Mouse (Mus musculus) olfactory bulb, adult 2 months (tissue): ENCODE data around the gene Zfp961.

Experiments used
- CTCF ChIP-seq: fragments of 200-500 bp; IDR thresholded peaks from 2 replicates; pipeline ENCODE4 v1.5.1; 2012; ENCODE audit warnings: low read depth, mild to moderate bottlenecking, low read length, moderate library complexity; ENCODE audit not compliant: insufficient read depth
- POLR2A ChIP-seq: fragments of 200-500 bp; IDR thresholded peaks from 2 replicates; pipeline ENCODE4 v1.6.1; 2012; ENCODE audit warnings: mild to moderate bottlenecking, low read depth, low read length, moderate library complexity; ENCODE audit not compliant: insufficient read depth

DNA sequence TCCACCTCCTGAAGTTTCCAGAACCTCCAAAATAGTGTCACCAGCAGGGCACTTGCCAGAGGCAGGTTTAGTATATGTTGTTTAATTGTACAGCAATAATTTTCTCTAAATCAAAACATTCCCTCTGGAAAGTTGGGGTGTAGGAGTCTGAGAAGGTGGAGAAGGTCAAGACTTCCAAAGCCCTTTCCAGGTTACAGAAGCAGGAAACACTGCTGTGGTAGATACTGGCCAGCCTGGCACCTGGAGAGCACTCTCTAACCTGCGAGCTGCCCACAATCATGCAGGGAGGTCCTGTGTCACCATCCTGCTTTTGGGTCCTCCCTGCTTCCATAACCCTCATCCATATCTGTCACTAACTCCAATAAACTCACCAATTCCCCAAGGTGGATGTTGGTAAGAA is 55.9 kb downstream of the Zfp961 start:
- TF ChIP-seq CTCF (no peak), POLR2A (no peak)
